Mouse (Mus musculus) urinary bladder, postnatal 14 days (tissue): ENCODE measurements at regions not wholly inside any gene's neighbourhood (a gene's known extent, or its start where the extent isn't known, plus 50 kb on each side); places are given as distances from the start of the nearest gene placed in this dataset.

Experiments used
- DNase-seq: peaks from one replicate; pipeline ENCODE4 v3.0.0; 2021; ENCODE audit warnings: low spot score

- no peak for DNase-seq
Measured at GRCm38 (mm10) chr13:59874137-59874931, 51.4 kb upstream of the Tut7 start.
